10 mouse cellular contexts compared by ENCODE assay signal in the genomic region with DNA sequence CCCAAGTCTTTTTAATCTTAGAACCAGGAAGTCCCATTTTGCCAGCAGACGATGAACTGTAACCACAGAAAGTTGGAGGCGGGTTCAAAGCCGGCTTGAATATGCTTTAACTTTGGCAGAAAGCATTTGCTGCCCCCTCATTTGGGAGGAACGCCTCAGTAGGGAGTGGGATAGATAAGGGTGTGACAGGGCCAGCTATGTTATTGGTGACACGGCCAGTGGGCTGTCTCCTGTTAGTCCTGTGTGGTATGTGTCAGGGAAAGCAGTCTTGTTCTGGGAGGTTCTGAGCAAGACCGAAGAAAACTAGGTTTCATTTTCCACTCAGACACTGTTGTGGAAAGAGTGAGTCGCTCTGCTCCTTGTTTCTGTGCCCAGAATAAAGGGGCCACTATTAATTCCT.
DNase-seq lines count a peak whose midpoint lies in the region; ATAC-seq and TF ChIP-seq lines count a peak whose summit lies in the region.
"Had no signal": no experiment of that assay in that cellular context is flagged by ENCODE, and none has a peak within 500 bp of the region (broad histone marks: within the 10 kb centered on the region; RNA-seq: fewer than 3 reads in every experiment).

No protein-coding gene starts in this region.

- no peak for TF ChIP-seq CTCF in cortical plate, adult 2 months (IDR thresholded peaks at IDR 0.05; ENCODE audit: extremely low read depth, insufficient read depth, low read length)

- WGBS in stomach, embryonic 15.5 days = 41% methylated on average over 7 of the region's 7 CpGs

- H3K4me2 ChIP-seq in stomach, embryonic 15.5 days = 0 out of 2 replicates have a peak overlapping the region, but pooled peaks have one; percentile 23
- H3K4me2 ChIP-seq: forebrain, embryonic 12.5 days; midbrain, embryonic 15.5 days had no signal

- H3K36me3 ChIP-seq in megakaryocyte, embryonic 14.5 days (replicated peaks; ENCODE audit: low read length) = no peaks in the 10 kb centered on the region
- H3K36me3 ChIP-seq in stomach, embryonic 15.5 days = no peaks in the 10 kb centered on the region
- H3K36me3 ChIP-seq: forebrain, embryonic 12.5 days; midbrain, embryonic 15.5 days had no signal

- H3K27me3 ChIP-seq in megakaryocyte, embryonic 14.5 days (replicated peaks) = no peaks in the 10 kb centered on the region
- H3K27me3 ChIP-seq in stomach, embryonic 15.5 days (replicated peaks) = no peaks in the 10 kb centered on the region
- H3K27me3 ChIP-seq: midbrain, embryonic 15.5 days had no signal

- intact Hi-C loops in heart, postnatal 10 days (cut with DNase I) = loop anchor here (5.0 to 10.0 kb wide), 3 partner anchors 60 to 648 kb away; no protein-coding TSS in a partner anchor

- H3K9me3 ChIP-seq in megakaryocyte, embryonic 14.5 days = no peaks in the 10 kb centered on the region
- no peaks in the 10 kb centered on the region for H3K9me3 ChIP-seq in stomach, embryonic 15.5 days
- H3K9me3 ChIP-seq: forebrain, embryonic 12.5 days; midbrain, embryonic 15.5 days had no signal

- H3K4me3 ChIP-seq in megakaryocyte, embryonic 14.5 days (replicated peaks) = peak overlapping the region; percentile 86
- no peak overlapping the region for H3K4me3 ChIP-seq in cortical plate, adult 2 months (ENCODE audit: insufficient read depth, low read length)
- H3K4me3 ChIP-seq in stomach, embryonic 15.5 days (replicated peaks) = no peak overlapping the region
- H3K4me3 ChIP-seq: forebrain, embryonic 12.5 days; midbrain, embryonic 15.5 days had no signal

- no peaks in the 10 kb centered on the region for H3K4me1 ChIP-seq in megakaryocyte, embryonic 14.5 days
- H3K4me1 ChIP-seq in cortical plate, adult 2 months (ENCODE audit: control insufficient read depth, insufficient read depth, low read length) = peaks cover 1% of the 10 kb centered on the region; the same call in 1 of the 2 replicates
- no peaks in the 10 kb centered on the region for H3K4me1 ChIP-seq in stomach, embryonic 15.5 days

- no peak for TF ChIP-seq POLR2A in cortical plate, adult 2 months (IDR thresholded peaks at IDR 0.05; ENCODE audit: extremely low read depth, insufficient read depth, low read length)

- peak overlapping the region; percentile 16; the same call in 1 of the 2 replicates for H3K27ac ChIP-seq in cortical plate, adult 2 months (ENCODE audit: insufficient read depth, low read length)
- no peak overlapping the region; the same call in 1 of the 2 replicates for H3K27ac ChIP-seq in stomach, embryonic 15.5 days
- H3K27ac ChIP-seq: forebrain, embryonic 12.5 days; midbrain, embryonic 15.5 days had no signal

- no peak for ATAC-seq in megakaryocyte, adult 5-6 weeks (ENCODE audit: poor library complexity, severe bottlenecking)
- ATAC-seq in stomach, embryonic 15.5 days (ENCODE audit: insufficient read depth, low FRiP score, low read depth) = no peak
- ATAC-seq: midbrain, embryonic 15.5 days had no signal

- H3K9ac ChIP-seq in stomach, embryonic 15.5 days = no peak overlapping the region
- H3K9ac ChIP-seq: forebrain, embryonic 12.5 days; midbrain, embryonic 15.5 days had no signal

- peak; percentile 58 to 63 for DNase-seq in heart, postnatal 10 days
- DNase-seq in cerebellum, adult 11-12 months = no peak
- no peak for DNase-seq in kidney, adult 18-20 months
- DNase-seq in natural killer cell, adult 2 months (ENCODE audit: low spot score in 2 of 2) = no peak

Comparison
In these comparisons a context has a peak if more than half of its experiments do, and no peak if none do; other contexts are left out.
1. DNase-seq: peak in heart, postnatal 10 days (2 of 2); none in cerebellum, adult 11-12 months (single experiment), kidney, adult 18-20 months (single experiment) and natural killer cell, adult 2 months (0 of 2).